Comparison of ENCODE assay signal across 22 mouse cellular contexts in the genomic region with DNA sequence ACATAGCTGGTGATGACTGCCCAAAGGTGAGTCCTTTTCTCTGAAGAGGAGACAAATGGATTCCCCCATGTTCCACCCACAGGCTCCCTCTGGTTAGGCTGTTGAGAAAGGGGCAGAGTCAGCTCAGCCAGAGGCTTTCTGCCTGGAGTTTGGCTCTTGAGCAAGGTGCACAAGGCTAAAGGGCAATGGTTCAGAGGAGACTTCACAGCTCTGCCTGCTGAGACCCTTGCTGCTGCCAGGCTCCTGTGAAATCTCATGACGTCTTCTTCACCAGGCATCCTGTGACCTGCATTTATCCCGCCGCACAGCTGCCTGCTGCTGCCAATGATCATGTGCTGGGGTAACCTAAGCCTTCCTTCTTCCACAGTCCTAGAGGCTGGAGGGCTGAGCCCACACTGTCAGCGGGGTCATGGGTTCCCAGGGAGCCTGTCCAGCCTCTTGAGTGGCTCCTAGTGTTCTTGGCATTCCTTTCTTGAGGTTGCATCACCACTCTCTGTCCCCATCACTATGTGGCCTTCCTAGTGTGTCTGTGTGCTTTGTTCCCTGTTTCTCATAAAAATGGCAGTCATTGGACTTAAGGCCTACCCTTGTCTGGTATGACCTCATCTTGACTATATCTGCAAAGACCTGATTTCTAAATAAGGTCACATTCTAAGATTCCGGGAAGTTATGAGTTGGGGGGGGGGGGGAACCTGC. TPM values are rescaled to one million over a fixed set of nuclear protein-coding genes. Genes with fewer than 3 reads are reported as not detected.
DNase-seq lines count a peak whose midpoint lies in the region; ATAC-seq lines count a peak whose summit lies in the region.
"Had no signal": no experiment of that assay in that cellular context is flagged by ENCODE, and none has a peak within 500 bp of the region (broad histone marks: within the 10 kb centered on the region; RNA-seq: fewer than 3 reads in every experiment).

No protein-coding gene starts in this region.

- no peaks in the 10 kb centered on the region for H3K4me1 ChIP-seq in brown adipose tissue, adult 24 weeks (ENCODE audit: control insufficient read depth, insufficient read depth, insufficient read length, low read length)
- no peaks in the 10 kb centered on the region for H3K4me1 ChIP-seq in forebrain, embryonic 13.5 days
- no peaks in the 10 kb centered on the region for H3K4me1 ChIP-seq in midbrain, embryonic 10.5 days
- H3K4me1 ChIP-seq: embryonic facial prominence, embryonic 12.5 days; forebrain, embryonic 12.5 days; heart, embryonic 13.5 days; hindbrain, embryonic 12.5 days; liver, embryonic 15.5 days; lung, embryonic 15.5 days; midbrain, embryonic 13.5 days; neural tube, embryonic 12.5 days had no signal

- 78% methylated on average over 5 of the region's 5 CpGs for WGBS in forebrain, embryonic 13.5 days
- WGBS in midbrain, embryonic 10.5 days: 80% methylated on average over 5 of the region's 5 CpGs

- peak overlapping the region; percentile 91 for H3K27ac ChIP-seq in brown adipose tissue, adult 24 weeks (replicated peaks; ENCODE audit: low read depth, low read length)
- no peak overlapping the region for H3K27ac ChIP-seq in forebrain, embryonic 13.5 days
- no peak overlapping the region for H3K27ac ChIP-seq in midbrain, embryonic 10.5 days (replicated peaks)
- H3K27ac ChIP-seq: embryonic facial prominence, embryonic 12.5 days; forebrain, embryonic 12.5 days; heart, embryonic 13.5 days; hindbrain, embryonic 12.5 days; left cerebral cortex, adult 2 months; liver, embryonic 15.5 days; lung, embryonic 15.5 days; midbrain, embryonic 13.5 days; neural tube, embryonic 12.5 days had no signal

- H3K9me3 ChIP-seq in forebrain, embryonic 13.5 days (replicated peaks): no peaks in the 10 kb centered on the region
- H3K9me3 ChIP-seq in midbrain, embryonic 10.5 days (replicated peaks): no peaks in the 10 kb centered on the region
- H3K9me3 ChIP-seq: embryonic facial prominence, embryonic 12.5 days; forebrain, embryonic 12.5 days; heart, embryonic 13.5 days; hindbrain, embryonic 12.5 days; liver, embryonic 15.5 days; lung, embryonic 15.5 days; midbrain, embryonic 13.5 days; neural tube, embryonic 12.5 days had no signal

- no peak overlapping the region for H3K9ac ChIP-seq in forebrain, embryonic 13.5 days
- H3K9ac ChIP-seq: embryonic facial prominence, embryonic 12.5 days; forebrain, embryonic 12.5 days; heart, embryonic 13.5 days; hindbrain, embryonic 12.5 days; liver, embryonic 15.5 days; lung, embryonic 15.5 days; midbrain, embryonic 13.5 days; neural tube, embryonic 12.5 days had no signal

- no peaks in the 10 kb centered on the region for H3K36me3 ChIP-seq in forebrain, embryonic 13.5 days (ENCODE audit: poor library complexity, severe bottlenecking)
- H3K36me3 ChIP-seq in midbrain, embryonic 10.5 days: 0 out of 2 replicates have a peak, but pooled peaks cover 5% of the 10 kb centered on the region
- H3K36me3 ChIP-seq: embryonic facial prominence, embryonic 12.5 days; forebrain, embryonic 12.5 days; heart, embryonic 13.5 days; hindbrain, embryonic 12.5 days; liver, embryonic 15.5 days; lung, embryonic 15.5 days; midbrain, embryonic 13.5 days; neural tube, embryonic 12.5 days had no signal

- peak; percentile 54 for DNase-seq in kidney, adult 11 months
- no peak for DNase-seq in kidney, postnatal 10 days
- peak; percentile 94 for DNase-seq in adipocyte (ENCODE audit: low spot score)
- DNase-seq in kidney, postnatal 25 days: peak; percentile 40 to 62
- DNase-seq in midbrain, embryonic 10.5 days (ENCODE audit: low spot score): no peak
- DNase-seq: cerebellum, adult 18-20 months; cerebellum, postnatal 14 days; layer of hippocampus, adult 9-11 months; right cerebral cortex, postnatal 14 days; spleen, adult 18-20 months had no signal

- no peak overlapping the region for H3K4me2 ChIP-seq in forebrain, embryonic 13.5 days
- H3K4me2 ChIP-seq: embryonic facial prominence, embryonic 12.5 days; forebrain, embryonic 12.5 days; heart, embryonic 13.5 days; hindbrain, embryonic 12.5 days; liver, embryonic 15.5 days; lung, embryonic 15.5 days; midbrain, embryonic 13.5 days; neural tube, embryonic 12.5 days had no signal

- no peak overlapping the region for H3K4me3 ChIP-seq in brown adipose tissue, adult 24 weeks (ENCODE audit: insufficient read depth, low read depth, low read length)
- no peak overlapping the region for H3K4me3 ChIP-seq in forebrain, embryonic 13.5 days
- no peak overlapping the region for H3K4me3 ChIP-seq in midbrain, embryonic 10.5 days
- H3K4me3 ChIP-seq: embryonic facial prominence, embryonic 12.5 days; forebrain, embryonic 12.5 days; heart, embryonic 13.5 days; hindbrain, embryonic 12.5 days; left cerebral cortex, adult 2 months; liver, embryonic 15.5 days; lung, embryonic 15.5 days; midbrain, embryonic 13.5 days; neural tube, embryonic 12.5 days had no signal

- H3K27me3 ChIP-seq in forebrain, embryonic 13.5 days: no peaks in the 10 kb centered on the region
- H3K27me3 ChIP-seq in midbrain, embryonic 10.5 days (ENCODE audit: low read depth, poor library complexity, severe bottlenecking): no peaks in the 10 kb centered on the region
- H3K27me3 ChIP-seq: embryonic facial prominence, embryonic 12.5 days; forebrain, embryonic 12.5 days; heart, embryonic 13.5 days; hindbrain, embryonic 12.5 days; liver, embryonic 15.5 days; lung, embryonic 15.5 days; midbrain, embryonic 13.5 days; neural tube, embryonic 12.5 days had no signal

- ATAC-seq in forebrain, embryonic 13.5 days: no peak
- ATAC-seq: intestine, postnatal 0 days; midbrain, embryonic 13.5 days had no signal

RNA-seq across cellular contexts. Expression of a gene that starts 10.0 kb away (rescaled TPM):
- 91.7 and 147 TPM in 2 replicates for polyA plus RNA-seq in brown adipose tissue, adult 24 weeks (2012; ENCODE audit: insufficient read depth, insufficient read length, missing spikeins)
- polyA plus RNA-seq in forebrain, embryonic 13.5 days (2015; fragmentation: Nextera tagmentation; extraction: Ambion mirVana): 441 and 458 TPM in 2 replicates
- polyA plus RNA-seq in midbrain, embryonic 10.5 days (2016; fragmentation: Nextera tagmentation; extraction: Ambion mirVana): 454 and 464 TPM in 2 replicates

RNA-seq across cellular contexts. Expression of a gene that starts 41.1 kb away (rescaled TPM):
- 51.3 and 74.0 TPM in 2 replicates for polyA plus RNA-seq in brown adipose tissue, adult 24 weeks (2012; ENCODE audit: insufficient read depth, insufficient read length, missing spikeins)
- polyA plus RNA-seq in forebrain, embryonic 13.5 days (2015; fragmentation: Nextera tagmentation; extraction: Ambion mirVana): 165 and 177 TPM in 2 replicates
- 123 and 145 TPM in 2 replicates for polyA plus RNA-seq in midbrain, embryonic 10.5 days (2016; fragmentation: Nextera tagmentation; extraction: Ambion mirVana)

Comparison
In these comparisons a context has a peak if more than half of its experiments do, and no peak if none do; other contexts are left out.
1. DNase-seq: peak in kidney, adult 11 months (single experiment), adipocyte (single experiment) and kidney, postnatal 25 days (2 of 2); none in kidney, postnatal 10 days (single experiment) and midbrain, embryonic 10.5 days (single experiment).